Mouse (Mus musculus) G1E-ER4 (cell line): ENCODE results near the gene Btg1-ps2. TPM values are rescaled to one million over a fixed set of nuclear protein-coding genes. Genes with fewer than 3 reads are reported as not detected.
"Not testable (repeated sequence)": the region's sequence is repeated elsewhere in the genome, so short reads cannot be mapped to it uniquely, and the experiment has no call there.

Source experiments
- GATA1 ChIP-seq: IDR thresholded peaks from one replicate; pipeline ENCODE4 v1.8.0; 2012; ENCODE audit warnings: low read length, inconsistent platforms
- polyA plus RNA-seq: library from polyadenylated mRNA; stranded (reverse); fragments of >175 nt; gene quantifications from 2 replicates; pipeline ENCODE4 v1.2.3, GENCODE M21; 2012

Gene Btg1-ps2
- not detected in 2 replicates for polyA plus RNA-seq

- TF ChIP-seq GATA1, result not testable (repeated sequence)
Observed at GRCm38 (mm10) chrX:38043014-38043413, at the start of gene Btg1-ps2. TSS of gene Btg1-ps2 (minus strand) at chrX:38043114.

- no peak for TF ChIP-seq GATA1
Observed at GRCm38 (mm10) chrX:38085041-38085440, 42.1 kb upstream of the Btg1-ps2 start, which contains the start of gene Rhox11. TSS of gene Rhox11 (minus strand) at chrX:38085141.

- TF ChIP-seq GATA1, result no peak
Observed at GRCm38 (mm10) chrX:38084226-38084625, 41.3 kb upstream of the Btg1-ps2 start.

GRCm38 (mm10) chrX:38066175-38066574 is 23.3 kb upstream of the Btg1-ps2 start, which contains the start of gene Rhox10:
TSS of gene Rhox10 (plus strand) at chrX:38066475.
- TF ChIP-seq GATA1, result no peak

GRCm38 (mm10) chrX:38061544-38061943 is 18.6 kb upstream of the Btg1-ps2 start:
- TF ChIP-seq GATA1, result no peak

GRCm38 (mm10) chrX:38039666-38040065 is 3.2 kb downstream of the Btg1-ps2 start:
- TF ChIP-seq GATA1, result no peak

GRCm38 (mm10) chrX:38033841-38034240 is 9.1 kb downstream of the Btg1-ps2 start:
- TF ChIP-seq GATA1, result no peak

GRCm38 (mm10) chrX:38018597-38018996 is 24.3 kb downstream of the Btg1-ps2 start, which contains the start of gene Btg1-ps1:
TSS of gene Btg1-ps1 (minus strand) at chrX:38018815.
- TF ChIP-seq GATA1, result not testable (repeated sequence)

GRCm38 (mm10) chrX:38008756-38009155 is 34.2 kb downstream of the Btg1-ps2 start:
- no peak for TF ChIP-seq GATA1

Other genes starting within 250 kb of the Btg1-ps2 start
- gene Rhox5, start 238.3 kb downstream of the Btg1-ps2 start, polyA plus RNA-seq, result 1.1 and 1.5 TPM in 2 replicates
- not detected in 2 replicates for gene Rhox6, start 216.2 kb downstream of the Btg1-ps2 start, polyA plus RNA-seq
- not detected in 2 replicates for gene Rhox7a, start 211.4 kb downstream of the Btg1-ps2 start, polyA plus RNA-seq
- not detected in 2 replicates for gene Rhox8, start 164.2 kb downstream of the Btg1-ps2 start, polyA plus RNA-seq
- not detected in 2 replicates for gene Rhox7b, start 145.9 kb downstream of the Btg1-ps2 start, polyA plus RNA-seq
- not detected in 2 replicates for gene Rhox9, start 141.3 kb downstream of the Btg1-ps2 start, polyA plus RNA-seq
- gene Btg1-ps1, start 24.3 kb downstream of the Btg1-ps2 start, polyA plus RNA-seq, result not detected in 2 replicates
- gene Rhox10, start 23.4 kb upstream of the Btg1-ps2 start, polyA plus RNA-seq, result not detected in 2 replicates
- not detected in 2 replicates for gene Rhox11, start 42.0 kb upstream of the Btg1-ps2 start, polyA plus RNA-seq
- gene Rhox12, start 67.8 kb upstream of the Btg1-ps2 start, polyA plus RNA-seq, result not detected in 2 replicates
- not detected in 2 replicates for gene Rhox13, start 78.1 kb upstream of the Btg1-ps2 start, polyA plus RNA-seq
- 1.7 and 2.4 TPM in 2 replicates for gene Zbtb33, start 146.7 kb upstream of the Btg1-ps2 start, polyA plus RNA-seq
- not detected in 2 replicates for gene Tmem255a, start 209.3 kb upstream of the Btg1-ps2 start, polyA plus RNA-seq